Mouse (Mus musculus): ENCODE data around the gene Mrpl4. TPM values are rescaled to one million over a fixed set of nuclear protein-coding genes. Genes with fewer than 3 reads are reported as not detected.

Mrpl4 gene
- polyA plus RNA-seq, 1 experiment from 2014 or later, result 177 TPM

DNA sequence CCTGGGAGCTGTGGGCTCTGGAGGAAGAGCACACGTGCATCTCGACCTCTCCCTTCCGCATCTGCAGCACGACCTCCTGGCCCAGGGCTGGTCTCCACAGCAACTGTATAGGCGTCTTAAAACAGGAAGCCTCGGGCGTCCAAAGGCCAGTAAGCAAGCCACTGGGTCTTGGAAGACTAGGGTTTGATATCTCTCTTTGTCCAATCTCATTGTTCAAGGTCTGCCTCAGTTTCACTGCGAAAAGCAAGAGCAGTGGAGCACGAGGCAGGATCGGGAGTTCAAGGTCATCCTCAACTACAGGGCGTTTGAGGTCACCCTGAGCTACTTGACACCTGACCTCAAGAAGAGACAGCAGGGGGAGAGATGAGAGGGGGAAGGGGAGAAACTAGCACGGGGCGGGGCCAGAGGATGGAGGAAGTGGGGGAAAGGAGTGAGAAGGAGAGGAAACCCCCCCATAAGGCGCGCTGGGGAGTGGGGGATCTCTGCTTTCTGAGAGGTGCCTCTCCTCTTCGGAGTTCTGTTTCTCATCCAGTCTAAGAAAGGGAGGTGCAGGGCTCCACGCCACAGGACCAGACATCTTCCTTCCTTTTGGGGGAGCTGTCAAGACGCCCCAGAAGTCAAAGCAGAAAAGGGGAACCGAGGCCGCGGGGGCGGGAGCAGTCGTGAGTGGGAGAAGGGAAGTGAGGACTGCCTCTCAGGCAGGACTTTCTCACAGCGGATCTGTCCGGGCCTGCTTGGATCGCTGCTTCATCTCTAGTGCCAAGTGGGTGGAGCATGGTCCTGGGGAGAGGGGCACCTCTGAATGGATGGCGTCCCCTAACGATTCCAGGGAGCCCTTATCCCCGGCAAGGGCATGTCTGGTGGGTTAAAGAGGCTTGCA lies 12.4 kb downstream of the Mrpl4 start:
- no peak for DNase-seq (ENCODE audit: low spot score)
- Histone ChIP-seq H3K9me3 (replicated peaks) (no peaks in the 10 kb centered on the region), H3K4me1 (peaks cover 23% of the 10 kb centered on the region), H3K27me3 (ENCODE audit: low read depth, poor library complexity, severe bottlenecking) (peaks cover 77% of the 10 kb centered on the region), H3K27ac (peak overlapping the region; percentile 11; the same call in 1 of the 2 replicates), H3K36me3 (no peaks in the 10 kb centered on the region), H3K4me3 (peak overlapping the region; percentile 41)
- WGBS, result 2% methylated on average over 29 of the region's 29 CpGs

DNA sequence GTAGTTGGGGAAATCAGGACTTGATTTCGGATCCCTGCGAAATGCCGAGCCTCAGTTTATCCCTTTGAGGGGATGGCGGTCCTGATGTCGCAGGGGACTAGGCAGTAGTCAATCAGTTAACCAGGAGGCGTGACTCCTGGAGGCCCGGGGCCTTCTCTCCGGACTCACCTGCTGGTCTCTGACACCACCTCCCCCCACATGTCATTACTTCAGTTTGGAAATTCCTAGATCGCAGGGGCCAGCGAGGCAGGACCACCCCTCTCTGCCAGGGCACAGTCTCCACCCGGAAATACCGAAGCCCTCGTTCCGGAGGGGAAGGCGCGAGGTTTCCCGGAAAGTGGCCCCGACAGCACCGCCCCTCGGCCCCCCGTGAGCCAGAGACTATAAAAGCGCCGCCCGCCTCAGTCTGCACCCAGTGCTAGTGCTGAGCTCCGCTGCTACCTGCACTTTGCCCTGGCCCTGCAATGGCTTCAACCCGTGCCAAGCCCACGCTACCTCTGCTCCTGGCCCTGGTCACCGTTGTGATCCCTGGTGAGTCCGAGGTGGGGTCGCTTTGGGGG lies 13.1 kb downstream of the Mrpl4 start, which contains the start of gene Icam1:
Gene Icam1, plus strand, starts transcription at position 415 of the 560 bp plus-strand sequence.
- DNase-seq (ENCODE audit: low spot score), result peak; percentile 57
- under 1% methylated on average over 30 of the region's 30 CpGs for WGBS

DNA sequence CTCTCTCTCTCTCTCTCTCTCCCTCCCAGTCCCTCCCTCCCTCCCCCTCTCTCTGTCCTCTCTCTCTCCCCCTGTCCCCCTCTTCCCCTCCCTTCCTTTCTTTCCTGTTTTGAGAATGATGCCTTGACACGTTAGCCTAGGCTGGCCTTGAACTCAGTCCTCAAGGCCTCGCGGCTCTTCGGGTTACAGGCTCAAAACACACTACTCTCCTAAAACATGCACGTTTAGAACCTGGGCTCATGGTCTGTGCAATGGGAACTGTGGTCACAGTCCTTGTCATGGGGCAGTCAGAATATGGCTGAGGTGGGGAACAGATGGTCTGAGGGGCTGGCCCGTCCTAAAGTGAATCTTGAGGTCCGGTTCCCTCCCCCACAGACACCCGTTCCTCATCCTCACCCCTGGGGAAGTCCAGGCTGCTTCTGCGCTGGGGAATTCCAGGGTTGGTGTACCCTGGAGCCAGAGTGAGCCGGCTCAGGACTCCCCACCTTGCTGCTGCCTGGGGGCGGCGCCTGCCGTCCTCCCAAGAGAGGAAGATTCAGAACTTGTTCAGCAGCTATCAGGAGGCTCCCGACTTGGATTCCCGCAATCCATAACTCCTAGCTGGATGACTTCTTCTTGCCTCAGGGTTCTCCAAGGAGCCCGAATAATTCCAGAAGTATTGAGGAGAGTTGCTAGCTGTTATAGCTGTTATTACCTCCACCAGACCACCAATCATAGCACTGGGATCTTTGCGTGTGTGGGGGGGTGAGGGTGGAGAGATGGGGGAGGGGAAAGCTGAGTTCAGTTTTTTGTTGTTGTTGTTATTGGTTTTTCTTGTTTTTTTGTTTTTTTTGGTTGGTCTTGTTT lies 14.0 kb downstream of the Mrpl4 start:
- Histone ChIP-seq H3K27me3 (ENCODE audit: low read depth, poor library complexity, severe bottlenecking) (peaks cover 79% of the 10 kb centered on the region), H3K36me3 (no peaks in the 10 kb centered on the region), H3K4me1 (peaks cover 23% of the 10 kb centered on the region), H3K9me3 (replicated peaks) (no peaks in the 10 kb centered on the region), H3K4me3 (peak overlapping the region; percentile 41), H3K27ac (no peak overlapping the region)
- DNase-seq (ENCODE audit: low spot score), result no peak
- 4% methylated on average over 17 of the region's 17 CpGs for WGBS

More for the DNA sequence above, 13.1 kb downstream of the Mrpl4 start, which contains the start of gene Icam1:
- peaks cover 23% of the 10 kb centered on the region for H3K4me1 ChIP-seq
- no peaks in the 10 kb centered on the region for H3K9me3 ChIP-seq (replicated peaks)
- peaks cover 79% of the 10 kb centered on the region for H3K27me3 ChIP-seq (ENCODE audit: low read depth, poor library complexity, severe bottlenecking)
- H3K36me3 ChIP-seq, result no peaks in the 10 kb centered on the region
- peak within 1 kb of the TSS; percentile 41 for H3K4me3 ChIP-seq
- peak within 1 kb of the TSS; percentile 11; the same call in 1 of the 2 replicates for H3K27ac ChIP-seq

DNA sequence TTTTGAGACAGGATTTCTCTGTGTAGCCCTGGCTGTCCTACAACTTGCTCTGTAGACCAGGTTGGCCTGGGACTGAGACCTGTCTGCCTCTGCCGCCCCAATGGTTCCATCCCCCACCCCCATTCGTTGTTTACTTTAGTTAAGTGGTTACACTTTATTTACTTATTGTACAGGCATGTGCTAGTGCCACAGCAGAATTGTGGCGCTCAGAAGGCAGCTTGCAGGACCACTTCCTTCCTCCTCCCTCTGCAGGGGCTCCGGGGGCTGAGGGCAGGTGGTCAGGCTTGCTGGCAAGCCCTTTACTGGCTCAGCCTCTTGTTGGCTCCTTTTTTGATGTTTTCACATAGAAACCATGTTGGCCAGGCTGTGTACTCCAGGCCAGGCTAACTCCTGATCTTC lies 14.6 kb downstream of the Mrpl4 start:
- 39% methylated on average over 4 of the region's 4 CpGs for WGBS

DNA sequence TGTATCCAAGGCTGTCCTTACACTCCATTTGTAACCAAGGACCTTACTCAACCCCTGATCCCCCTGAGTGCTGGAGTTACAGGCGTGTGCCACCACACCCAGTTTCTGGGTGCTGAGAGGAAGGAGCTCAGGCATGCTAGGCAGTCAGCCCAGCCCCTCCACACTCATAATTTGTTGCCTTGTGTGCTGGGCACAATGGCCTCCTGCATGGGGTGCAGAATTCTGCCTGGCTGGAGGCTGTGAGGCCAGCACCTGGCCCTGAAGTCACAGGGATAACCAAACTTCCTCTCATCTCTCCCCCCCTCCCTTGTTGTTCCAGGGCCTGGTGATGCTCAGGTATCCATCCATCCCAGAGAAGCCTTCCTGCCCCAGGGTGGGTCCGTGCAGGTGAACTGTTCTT lies 16.1 kb downstream of the Mrpl4 start:
- Histone ChIP-seq H3K36me3 (no peaks in the 10 kb centered on the region), H3K27me3 (ENCODE audit: low read depth, poor library complexity, severe bottlenecking) (peaks cover 70% of the 10 kb centered on the region), H3K9me3 (replicated peaks) (no peaks in the 10 kb centered on the region), H3K4me3 (no peak overlapping the region), H3K4me1 (peaks cover 20% of the 10 kb centered on the region), H3K27ac (no peak overlapping the region)
- no peak for DNase-seq (ENCODE audit: low spot score)
- 81% methylated on average over 2 of the region's 2 CpGs for WGBS

More for the DNA sequence above, 14.6 kb downstream of the Mrpl4 start:
- no peak for DNase-seq (ENCODE audit: low spot score)
- H3K27me3 ChIP-seq (ENCODE audit: low read depth, poor library complexity, severe bottlenecking), result peaks cover 80% of the 10 kb centered on the region
- no peak overlapping the region for H3K4me3 ChIP-seq
- no peaks in the 10 kb centered on the region for H3K36me3 ChIP-seq
- no peaks in the 10 kb centered on the region for H3K9me3 ChIP-seq (replicated peaks)
- peaks cover 20% of the 10 kb centered on the region for H3K4me1 ChIP-seq
- no peak overlapping the region for H3K27ac ChIP-seq

DNA sequence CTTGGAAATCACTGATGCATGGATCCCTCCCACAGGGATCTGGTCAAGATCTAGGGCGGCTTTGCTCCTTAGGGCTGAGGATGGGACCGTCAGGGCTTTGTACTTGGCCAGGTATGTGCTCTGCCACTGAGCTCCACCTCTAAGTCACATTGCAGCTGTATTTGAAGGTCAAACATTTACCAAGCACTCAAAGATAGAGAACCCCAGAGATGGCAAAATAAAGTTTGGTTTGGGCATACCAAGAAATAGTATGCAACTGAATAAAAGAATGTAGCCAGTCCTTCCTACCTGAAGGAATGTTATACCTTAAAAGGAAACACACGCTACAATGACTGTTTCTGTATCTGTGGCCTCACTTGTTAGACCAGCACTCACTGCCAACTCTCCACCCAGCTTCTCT lies 18.8 kb downstream of the Mrpl4 start:
- Histone ChIP-seq H3K4me3 (no peak overlapping the region), H3K27ac (no peak overlapping the region), H3K4me1 (peaks cover 4% of the 10 kb centered on the region; the same call in 1 of the 2 replicates), H3K36me3 (no peaks in the 10 kb centered on the region), H3K9me3 (replicated peaks) (no peaks in the 10 kb centered on the region), H3K27me3 (ENCODE audit: low read depth, poor library complexity, severe bottlenecking) (peaks cover 57% of the 10 kb centered on the region)
- 84% methylated on average over 3 of the region's 3 CpGs for WGBS
- DNase-seq (ENCODE audit: low spot score), result no peak

DNA sequence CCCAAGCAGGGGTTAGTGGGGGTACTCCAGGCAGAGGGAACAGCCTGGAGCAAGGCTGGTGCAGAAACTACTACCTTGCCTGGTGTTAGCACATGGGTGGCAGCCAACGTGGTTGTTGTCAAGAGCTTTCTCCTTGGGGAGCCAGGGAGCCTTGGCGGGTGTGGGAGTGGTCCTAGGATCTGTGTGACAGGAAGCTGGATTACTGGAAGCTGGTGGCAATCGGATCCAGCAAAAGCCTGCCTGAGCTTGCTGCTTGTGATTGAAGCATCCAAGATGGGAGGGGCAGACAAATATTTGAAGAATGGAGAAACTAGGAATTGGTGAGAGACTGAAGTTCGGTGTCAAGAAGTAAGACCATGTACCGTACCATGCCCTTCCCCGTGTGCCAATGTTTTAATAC lies 19.8 kb downstream of the Mrpl4 start:
- 0 out of 2 replicates have a peak, but pooled peaks cover 2% of the 10 kb centered on the region for H3K4me1 ChIP-seq
- H3K27me3 ChIP-seq (ENCODE audit: low read depth, poor library complexity, severe bottlenecking), result peaks cover 57% of the 10 kb centered on the region
- no peak overlapping the region for H3K27ac ChIP-seq
- no peaks in the 10 kb centered on the region for H3K9me3 ChIP-seq (replicated peaks)
- H3K4me3 ChIP-seq, result no peak overlapping the region
- no peaks in the 10 kb centered on the region for H3K36me3 ChIP-seq
- no peak for DNase-seq (ENCODE audit: low spot score)
- 63% methylated on average over 6 of the region's 6 CpGs for WGBS

DNA sequence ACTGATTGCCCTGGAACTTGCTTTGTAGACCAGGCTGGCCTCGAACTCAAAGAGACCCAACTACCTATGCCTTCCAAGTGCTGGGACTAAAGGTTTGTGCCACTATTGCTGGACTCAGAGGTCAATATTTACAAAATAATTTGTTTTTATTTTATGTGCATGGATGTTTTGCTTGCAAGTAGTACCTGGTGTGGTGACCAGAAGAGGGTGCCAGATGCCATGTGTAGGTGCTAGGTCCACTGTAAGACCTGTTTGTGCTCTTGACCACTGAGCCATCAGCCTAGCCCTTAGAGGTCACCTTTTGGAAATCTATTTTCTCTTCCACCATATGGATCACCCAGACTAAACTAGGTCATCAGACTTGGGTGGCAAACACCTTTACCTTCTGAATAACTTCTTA lies 20.2 kb downstream of the Mrpl4 start:
- H3K27ac ChIP-seq, result no peak overlapping the region
- no peak for DNase-seq (ENCODE audit: low spot score)
- H3K4me1 ChIP-seq, result peaks cover 2% of the 10 kb centered on the region
- no peak overlapping the region for H3K4me3 ChIP-seq
- H3K9me3 ChIP-seq (replicated peaks), result no peaks in the 10 kb centered on the region
- no peaks in the 10 kb centered on the region for H3K36me3 ChIP-seq
- peaks cover 57% of the 10 kb centered on the region for H3K27me3 ChIP-seq (ENCODE audit: low read depth, poor library complexity, severe bottlenecking)
- WGBS, result 89% methylated on average over 1 of the region's 1 CpGs

DNA sequence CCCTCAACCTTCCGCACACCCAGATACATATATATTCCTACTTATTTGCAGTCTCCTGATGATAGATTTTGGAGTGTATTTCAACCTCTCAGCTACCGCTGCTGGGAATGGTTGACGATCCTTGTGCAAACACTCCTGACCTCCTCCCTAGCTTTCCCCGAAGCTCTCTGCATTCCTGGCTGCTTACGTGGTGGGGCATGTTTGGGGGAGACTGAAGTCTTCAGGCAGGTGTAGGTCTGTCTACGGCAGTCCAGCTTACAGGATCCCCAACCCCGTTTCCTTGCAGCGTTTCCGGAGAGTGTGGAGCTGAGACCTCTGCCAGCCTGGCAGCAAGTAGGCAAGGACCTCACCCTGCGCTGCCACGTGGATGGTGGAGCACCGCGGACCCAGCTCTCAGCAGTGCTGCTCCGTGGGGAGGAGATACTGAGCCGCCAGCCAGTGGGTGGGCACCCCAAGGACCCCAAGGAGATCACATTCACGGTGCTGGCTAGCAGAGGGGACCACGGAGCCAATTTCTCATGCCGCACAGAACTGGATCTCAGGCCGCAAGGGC lies 22.8 kb downstream of the Mrpl4 start:
- no peaks in the 10 kb centered on the region for H3K36me3 ChIP-seq
- H3K27me3 ChIP-seq (ENCODE audit: low read depth, poor library complexity, severe bottlenecking), result peaks cover 62% of the 10 kb centered on the region
- peak overlapping the region; percentile 0; the same call in 1 of the 2 replicates for H3K27ac ChIP-seq
- no peak overlapping the region for H3K4me3 ChIP-seq
- DNase-seq (ENCODE audit: low spot score), result no peak
- H3K9me3 ChIP-seq (replicated peaks), result no peaks in the 10 kb centered on the region
- H3K4me1 ChIP-seq, result peaks cover 26% of the 10 kb centered on the region
- WGBS, result 73% methylated on average over 19 of the region's 19 CpGs

DNA sequence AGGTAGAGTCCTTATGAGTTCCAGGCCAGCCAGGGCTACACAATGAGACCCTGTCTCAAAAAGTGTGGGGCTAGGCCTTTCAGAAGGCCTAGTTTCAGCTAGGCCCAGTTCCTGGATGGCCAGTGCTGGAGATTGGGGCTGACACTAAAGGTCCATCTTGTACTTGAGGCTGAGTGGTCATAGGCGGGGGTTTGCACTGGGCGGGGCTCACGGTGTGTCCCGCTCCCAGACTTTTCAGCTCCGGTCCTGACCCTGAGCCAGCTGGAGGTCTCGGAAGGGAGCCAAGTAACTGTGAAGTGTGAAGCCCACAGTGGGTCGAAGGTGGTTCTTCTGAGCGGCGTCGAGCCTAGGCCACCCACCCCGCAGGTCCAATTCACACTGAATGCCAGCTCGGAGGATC lies 24.3 kb downstream of the Mrpl4 start:
- Histone ChIP-seq H3K27me3 (ENCODE audit: low read depth, poor library complexity, severe bottlenecking) (peaks cover 71% of the 10 kb centered on the region), H3K9me3 (replicated peaks) (no peaks in the 10 kb centered on the region), H3K36me3 (no peaks in the 10 kb centered on the region), H3K27ac (no peak overlapping the region), H3K4me1 (peaks cover 41% of the 10 kb centered on the region), H3K4me3 (no peak overlapping the region)
- no peak for DNase-seq (ENCODE audit: low spot score)
- 73% methylated on average over 12 of the region's 12 CpGs for WGBS

DNA sequence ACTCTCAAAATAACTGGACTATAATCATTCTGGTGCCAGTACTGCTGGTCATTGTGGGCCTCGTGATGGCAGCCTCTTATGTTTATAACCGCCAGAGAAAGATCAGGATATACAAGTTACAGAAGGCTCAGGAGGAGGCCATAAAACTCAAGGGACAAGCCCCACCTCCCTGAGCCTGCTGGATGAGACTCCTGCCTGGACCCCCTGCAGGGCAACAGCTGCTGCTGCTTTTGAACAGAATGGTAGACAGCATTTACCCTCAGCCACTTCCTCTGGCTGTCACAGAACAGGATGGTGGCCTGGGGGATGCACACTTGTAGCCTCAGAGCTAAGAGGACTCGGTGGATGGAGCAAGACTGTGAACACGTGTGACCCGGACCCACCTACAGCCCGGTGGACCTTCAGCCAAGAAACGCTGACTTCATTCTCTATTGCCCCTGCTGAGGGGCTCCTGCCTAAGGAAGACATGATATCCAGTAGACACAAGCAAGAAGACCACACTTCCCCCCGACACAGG lies 25.3 kb downstream of the Mrpl4 start:
- no peak overlapping the region; the same call in 1 of the 2 replicates for H3K27ac ChIP-seq
- DNase-seq (ENCODE audit: low spot score), result no peak
- no peaks in the 10 kb centered on the region for H3K9me3 ChIP-seq (replicated peaks)
- WGBS, result 51% methylated on average over 8 of the region's 8 CpGs
- H3K4me3 ChIP-seq, result no peak overlapping the region
- H3K36me3 ChIP-seq, result no peaks in the 10 kb centered on the region
- peaks cover 51% of the 10 kb centered on the region for H3K4me1 ChIP-seq
- peaks cover 76% of the 10 kb centered on the region for H3K27me3 ChIP-seq (ENCODE audit: low read depth, poor library complexity, severe bottlenecking)

DNA sequence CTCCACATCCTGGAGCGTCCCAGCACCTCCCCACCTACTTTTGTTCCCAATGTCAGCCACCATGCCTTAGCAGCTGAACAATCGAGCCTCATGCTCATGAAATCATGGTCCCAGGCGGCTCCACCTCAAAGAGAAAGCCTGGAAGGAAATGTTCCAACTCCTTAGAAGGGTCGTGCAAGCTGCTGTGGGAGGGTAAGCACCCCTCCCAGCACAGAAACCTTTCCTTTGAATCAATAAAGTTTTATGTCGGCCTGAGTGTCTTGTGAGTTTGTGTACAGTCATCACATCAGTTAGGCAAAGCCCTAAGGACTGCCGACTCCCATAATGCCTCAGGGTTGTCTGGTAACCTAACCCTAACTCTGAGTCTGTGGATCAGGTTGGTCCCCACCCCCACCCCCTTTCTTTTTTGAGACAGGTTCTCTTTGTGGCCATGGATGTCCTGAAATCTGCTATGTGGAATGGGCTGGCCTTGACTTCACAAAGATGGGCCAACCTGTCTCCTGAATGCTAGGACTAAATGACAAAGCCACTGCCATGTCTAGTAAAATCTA lies 26.1 kb downstream of the Mrpl4 start:
- Histone ChIP-seq H3K27me3 (ENCODE audit: low read depth, poor library complexity, severe bottlenecking) (peaks cover 84% of the 10 kb centered on the region), H3K4me3 (no peak overlapping the region), H3K36me3 (no peaks in the 10 kb centered on the region), H3K9me3 (replicated peaks) (no peaks in the 10 kb centered on the region), H3K4me1 (peaks cover 59% of the 10 kb centered on the region), H3K27ac (peak overlapping the region; percentile 37)
- no peak for DNase-seq (ENCODE audit: low spot score)
- 75% methylated on average over 6 of the region's 6 CpGs for WGBS
